Mouse (Mus musculus) left cerebral cortex, postnatal 14 days (tissue): ENCODE data around the gene Aldh2. TPM values are rescaled to one million over a fixed set of nuclear protein-coding genes. Genes with fewer than 3 reads are reported as not detected.
"Not testable (repeated sequence)": the region's sequence is repeated elsewhere in the genome, so short reads cannot be mapped to it uniquely, and the experiment has no call there.

Experiments used
- DNase-seq, 2 experiments: peaks; one replicate each; pipeline ENCODE4 v3.0.0; 2021 to 2022; ENCODE audit warnings: low spot score in 2 of 2, mixed read lengths in 1 of 2
- intact Hi-C: fragments of 180-260 bp; cut with DNase I; formaldehyde crosslinking; loops from one replicate; pipeline ENCODE4 v1.15.1; 2025
- total RNA-seq, 2 experiments: library from RNA; stranded (reverse); gene quantifications; 2 replicates each; pipeline ENCODE4 v1.2.3; 2021

Gene Aldh2
- total RNA-seq, 2 experiments from 2014 or later = 77.4 to 87.7 TPM

- DNase-seq, intact Hi-C loops: not testable (repeated sequence)
Measured at GRCm38 (mm10) chr5:121519758-121520157, 73.9 kb downstream of the Aldh2 start.

GRCm38 (mm10) chr5:121518983-121519382, 74.6 kb downstream of the Aldh2 start:
- no peak for DNase-seq
- intact Hi-C loops = no loop called here

Other genes with a start within 250 kb of the Aldh2 start
- 10 to 100 TPM; 90.1 to 95.7 TPM for gene Trafd1, start 208.2 kb downstream of the Aldh2 start, total RNA-seq
- 10 to 100 TPM; 45.8 to 48.0 TPM for gene Naa25, start 195.9 kb downstream of the Aldh2 start, total RNA-seq
- 1 to 10 TPM; 5.7 to 6.8 TPM for gene Tmem116, start 141.9 kb downstream of the Aldh2 start, total RNA-seq
- 100 to 1,000 TPM; 152 to 170 TPM for gene Erp29, start 141.3 kb downstream of the Aldh2 start, total RNA-seq
- gene Adam1b, start 90.4 kb downstream of the Aldh2 start, total RNA-seq = not detected
- gene Adam1a, start 48.3 kb downstream of the Aldh2 start, total RNA-seq = 1 to 10 TPM; 7.4 to 9.0 TPM
- gene Gm42878, start 48.3 kb downstream of the Aldh2 start, total RNA-seq = not detected
- 10 to 100 TPM; 78.9 to 82.4 TPM for gene Mapkapk5, start 47.9 kb downstream of the Aldh2 start, total RNA-seq
- gene Acad12, start 25.1 kb upstream of the Aldh2 start, total RNA-seq = 1 to 10 TPM; 5.0 to 5.5 TPM
- 1 to 10 TPM; 3.1 to 3.3 TPM for gene Acad10, start 66.7 kb upstream of the Aldh2 start, total RNA-seq
- gene Brap, start 66.7 kb upstream of the Aldh2 start, total RNA-seq = 10 to 100 TPM; 55.0 to 59.1 TPM
- gene Atxn2, start 117.5 kb upstream of the Aldh2 start, total RNA-seq = 100 to 1,000 TPM; 256 TPM
- 10 to 100 TPM; 20.3 to 20.4 TPM for gene Sh2b3, start 243.8 kb upstream of the Aldh2 start, total RNA-seq